Mouse (Mus musculus) lung, adult 2 months (tissue): ENCODE data around the gene Angptl2.

Experiments
- CTCF ChIP-seq: fragments of 200-500 bp; IDR thresholded peaks from 2 replicates; pipeline ENCODE4 v1.5.1; 2011; ENCODE audit warnings: mild to moderate bottlenecking, low read length, control low read depth; ENCODE audit not compliant: insufficient read depth
- POLR2A ChIP-seq: fragments of 200-500 bp; IDR thresholded peaks from 2 replicates; pipeline ENCODE4 v1.6.1; 2011; ENCODE audit warnings: low read depth, mild to moderate bottlenecking, control low read depth, low read length, borderline replicate concordance; ENCODE audit errors: extremely low read depth

- no peak for TF ChIP-seq CTCF
- TF ChIP-seq POLR2A, result no peak
Measured at GRCm38 (mm10) chr2:33279758-33280157, 63.9 kb downstream of the Angptl2 start.
